Mouse (Mus musculus): ENCODE measurements around the gene Tecr. TPM values are rescaled to one million over a fixed set of nuclear protein-coding genes. Genes with fewer than 3 reads are reported as not detected.

Tecr gene
- polyA plus RNA-seq, 1 experiment, result 793 TPM

GRCm38 (mm10) chr8:83583236-83583635 is 24.5 kb downstream of the Tecr start:
- no peak overlapping the region for H3K4me3 ChIP-seq (ENCODE audit: insufficient read depth, low read depth, low read length)
- DNase-seq, result no peak
- no peak overlapping the region for H3K27ac ChIP-seq (ENCODE audit: insufficient read depth, low read depth, low read length)
- TF ChIP-seq POLR2A (IDR thresholded peaks at IDR 0.05; ENCODE audit: low read depth, low read length) (no peak), CTCF (conservative IDR thresholded peaks at IDR 0.05; ENCODE audit: insufficient read depth, insufficient read length, low read depth, low read length) (no peak)
- H3K36me3 ChIP-seq (ENCODE audit: control insufficient read depth, insufficient read depth, low read length), result no peaks in the 10 kb centered on the region
- peaks cover 42% of the 10 kb centered on the region for H3K4me1 ChIP-seq (ENCODE audit: control insufficient read depth, insufficient read depth, low read length)
- H3K27me3 ChIP-seq (replicated peaks; ENCODE audit: control insufficient read depth, insufficient read depth, low read length), result no peaks in the 10 kb centered on the region
- WGBS, result 77% methylated on average over 15 of the region's 15 CpGs

GRCm38 (mm10) chr8:83582226-83582625 is 25.5 kb downstream of the Tecr start:
- H3K4me3 ChIP-seq (ENCODE audit: insufficient read depth, low read depth, low read length), result no peak overlapping the region
- no peak for DNase-seq
- 55% methylated on average over 8 of the region's 8 CpGs for WGBS
- peaks cover 39% of the 10 kb centered on the region for H3K4me1 ChIP-seq (ENCODE audit: control insufficient read depth, insufficient read depth, low read length)
- no peaks in the 10 kb centered on the region for H3K27me3 ChIP-seq (replicated peaks; ENCODE audit: control insufficient read depth, insufficient read depth, low read length)
- no peaks in the 10 kb centered on the region for H3K36me3 ChIP-seq (ENCODE audit: control insufficient read depth, insufficient read depth, low read length)
- TF ChIP-seq POLR2A (IDR thresholded peaks at IDR 0.05; ENCODE audit: low read depth, low read length) (no peak), CTCF (conservative IDR thresholded peaks at IDR 0.05; ENCODE audit: insufficient read depth, insufficient read length, low read depth, low read length) (no peak)
- no peak overlapping the region for H3K27ac ChIP-seq (ENCODE audit: insufficient read depth, low read depth, low read length)

GRCm38 (mm10) chr8:83580826-83581225 is 26.9 kb downstream of the Tecr start:
- WGBS, result 50% methylated on average over 8 of the region's 8 CpGs
- no peak for TF ChIP-seq POLR2A (IDR thresholded peaks at IDR 0.05; ENCODE audit: low read depth, low read length)
- no peak for TF ChIP-seq CTCF (conservative IDR thresholded peaks at IDR 0.05; ENCODE audit: insufficient read depth, insufficient read length, low read depth, low read length)
- no peak for DNase-seq
- H3K36me3 ChIP-seq (ENCODE audit: control insufficient read depth, insufficient read depth, low read length), result no peaks in the 10 kb centered on the region
- H3K4me1 ChIP-seq (ENCODE audit: control insufficient read depth, insufficient read depth, low read length), result peaks cover 48% of the 10 kb centered on the region
- no peak overlapping the region for H3K4me3 ChIP-seq (ENCODE audit: insufficient read depth, low read depth, low read length)
- no peaks in the 10 kb centered on the region for H3K27me3 ChIP-seq (replicated peaks; ENCODE audit: control insufficient read depth, insufficient read depth, low read length)
- H3K27ac ChIP-seq (ENCODE audit: insufficient read depth, low read depth, low read length), result no peak overlapping the region

GRCm38 (mm10) chr8:83579676-83580075 is 28.1 kb downstream of the Tecr start:
- Histone ChIP-seq H3K36me3 (ENCODE audit: control insufficient read depth, insufficient read depth, low read length) (no peaks in the 10 kb centered on the region), H3K4me1 (ENCODE audit: control insufficient read depth, insufficient read depth, low read length) (peaks cover 46% of the 10 kb centered on the region), H3K27ac (ENCODE audit: insufficient read depth, low read depth, low read length) (no peak overlapping the region), H3K27me3 (replicated peaks; ENCODE audit: control insufficient read depth, insufficient read depth, low read length) (no peaks in the 10 kb centered on the region), H3K4me3 (ENCODE audit: insufficient read depth, low read depth, low read length) (no peak overlapping the region)
- 80% methylated on average over 8 of the region's 8 CpGs for WGBS
- TF ChIP-seq CTCF (conservative IDR thresholded peaks at IDR 0.05; ENCODE audit: insufficient read depth, insufficient read length, low read depth, low read length) (no peak), POLR2A (IDR thresholded peaks at IDR 0.05; ENCODE audit: low read depth, low read length) (no peak)
- no peak for DNase-seq

GRCm38 (mm10) chr8:83578131-83579055 is 29.4 kb downstream of the Tecr start:
- Histone ChIP-seq H3K27ac (ENCODE audit: insufficient read depth, low read depth, low read length) (no peak overlapping the region), H3K36me3 (ENCODE audit: control insufficient read depth, insufficient read depth, low read length) (no peaks in the 10 kb centered on the region), H3K27me3 (replicated peaks; ENCODE audit: control insufficient read depth, insufficient read depth, low read length) (no peaks in the 10 kb centered on the region), H3K4me1 (ENCODE audit: control insufficient read depth, insufficient read depth, low read length) (peaks cover 51% of the 10 kb centered on the region), H3K4me3 (ENCODE audit: insufficient read depth, low read depth, low read length) (no peak overlapping the region)
- no peak for DNase-seq
- 60% methylated on average over 17 of the region's 17 CpGs for WGBS
- no peak for TF ChIP-seq POLR2A (IDR thresholded peaks at IDR 0.05; ENCODE audit: low read depth, low read length)
- TF ChIP-seq CTCF (conservative IDR thresholded peaks at IDR 0.05; ENCODE audit: insufficient read depth, insufficient read length, low read depth, low read length), result no peak

- H3K4me1 ChIP-seq (ENCODE audit: control insufficient read depth, insufficient read depth, low read length), result peaks cover 50% of the 10 kb centered on the region
- no peak overlapping the region for H3K27ac ChIP-seq (ENCODE audit: insufficient read depth, low read depth, low read length)
- no peak overlapping the region for H3K4me3 ChIP-seq (ENCODE audit: insufficient read depth, low read depth, low read length)
- no peaks in the 10 kb centered on the region for H3K36me3 ChIP-seq (ENCODE audit: control insufficient read depth, insufficient read depth, low read length)
- 31% methylated on average over 9 of the region's 9 CpGs for whole genome bisulfite sequencing
- no peak for DNase-seq
- H3K27me3 ChIP-seq (replicated peaks; ENCODE audit: control insufficient read depth, insufficient read depth, low read length), result no peaks in the 10 kb centered on the region
- no peak for TF ChIP-seq CTCF (conservative IDR thresholded peaks at IDR 0.05; ENCODE audit: insufficient read depth, insufficient read length, low read depth, low read length)
- TF ChIP-seq POLR2A (IDR thresholded peaks at IDR 0.05; ENCODE audit: low read depth, low read length), result no peak
Measured at GRCm38 (mm10) chr8:83577384-83577791, 30.4 kb downstream of the Tecr start.

- Histone ChIP-seq H3K27me3 (replicated peaks; ENCODE audit: control insufficient read depth, insufficient read depth, low read length) (no peaks in the 10 kb centered on the region), H3K27ac (ENCODE audit: insufficient read depth, low read depth, low read length) (0 out of 2 replicates have a peak overlapping the region, but pooled peaks have one; percentile 4), H3K36me3 (ENCODE audit: control insufficient read depth, insufficient read depth, low read length) (peaks cover 1% of the 10 kb centered on the region; the same call in 1 of the 2 replicates), H3K4me3 (ENCODE audit: insufficient read depth, low read depth, low read length) (no peak overlapping the region), H3K4me1 (ENCODE audit: control insufficient read depth, insufficient read depth, low read length) (peaks cover 46% of the 10 kb centered on the region)
- TF ChIP-seq POLR2A (IDR thresholded peaks at IDR 0.05; ENCODE audit: low read depth, low read length) (no peak), CTCF (conservative IDR thresholded peaks at IDR 0.05; ENCODE audit: insufficient read depth, insufficient read length, low read depth, low read length) (no peak)
- 55% methylated on average over 4 of the region's 4 CpGs for WGBS
- no peak for DNase-seq
Measured at GRCm38 (mm10) chr8:83576921-83577320, 30.9 kb downstream of the Tecr start.

All from kidney, adult 2 months (tissue).